In genomic region chr13:89600466-89600865, GRCm38 (mm10) we compare ENCODE assay signal across 21 mouse cellular contexts.
DNase-seq lines count a peak whose midpoint lies in the region; ATAC-seq and TF ChIP-seq lines count a peak whose summit lies in the region.
"Had no signal": no experiment of that assay in that cellular context is flagged by ENCODE, and none has a peak within 500 bp of the region (broad histone marks: within the 10 kb centered on the region; RNA-seq: fewer than 3 reads in every experiment).

No protein-coding gene starts in this region.

- no peak overlapping the region for H3K27ac ChIP-seq in hindbrain, postnatal 0 days
- H3K27ac ChIP-seq in hindbrain, embryonic 12.5 days, result no peak overlapping the region
- H3K27ac ChIP-seq in intestine, postnatal 0 days (ENCODE audit: low read depth, low read length), result no peak overlapping the region
- H3K27ac ChIP-seq: forebrain, embryonic 15.5 days; hindbrain, embryonic 10.5 days; macrophage; midbrain, embryonic 15.5 days; neural tube, embryonic 12.5 days; stomach, embryonic 15.5 days had no signal

- peak; percentile 22 for DNase-seq in hindbrain, postnatal 0 days (ENCODE audit: low spot score)
- peak; percentile 14 to 41 for DNase-seq in adrenal gland, postnatal 36 days
- DNase-seq in urinary bladder, postnatal 10 days (ENCODE audit: low spot score), result no peak
- no peak for DNase-seq in heart, adult 18-20 months
- DNase-seq: cerebellum, adult 2 months; cerebellum, postnatal 25 days; embryo, embryonic 11 days; gastrocnemius, postnatal 10 days; heart, adult 11 months; right cerebral cortex, postnatal 4 days; thymus, postnatal 25 days had no signal

- H3K4me1 ChIP-seq in hindbrain, postnatal 0 days (ENCODE audit: insufficient read depth, low read length), result no peaks in the 10 kb centered on the region
- no peaks in the 10 kb centered on the region for H3K4me1 ChIP-seq in hindbrain, embryonic 12.5 days
- H3K4me1 ChIP-seq in intestine, postnatal 0 days (replicated peaks; ENCODE audit: control insufficient read depth, insufficient read depth, low read length), result no peaks in the 10 kb centered on the region
- H3K4me1 ChIP-seq: forebrain, embryonic 15.5 days; heart, embryonic 12.5 days; hindbrain, embryonic 10.5 days; midbrain, embryonic 15.5 days; neural tube, embryonic 12.5 days; stomach, embryonic 15.5 days had no signal

- H3K9ac ChIP-seq in hindbrain, postnatal 0 days (replicated peaks; ENCODE audit: low read length), result no peak overlapping the region
- H3K9ac ChIP-seq in hindbrain, embryonic 12.5 days, result no peak overlapping the region
- no peak overlapping the region for H3K9ac ChIP-seq in intestine, postnatal 0 days (ENCODE audit: low read depth, low read length)
- H3K9ac ChIP-seq: forebrain, embryonic 15.5 days; heart, embryonic 12.5 days; midbrain, embryonic 15.5 days; neural tube, embryonic 12.5 days; stomach, embryonic 15.5 days had no signal

- H3K36me3 ChIP-seq in hindbrain, postnatal 0 days (ENCODE audit: insufficient read depth, low read length), result no peaks in the 10 kb centered on the region
- H3K36me3 ChIP-seq in hindbrain, embryonic 12.5 days, result no peaks in the 10 kb centered on the region
- H3K36me3 ChIP-seq in intestine, postnatal 0 days (ENCODE audit: control insufficient read depth, insufficient read depth), result no peaks in the 10 kb centered on the region
- H3K36me3 ChIP-seq: forebrain, embryonic 15.5 days; heart, embryonic 12.5 days; hindbrain, embryonic 10.5 days; midbrain, embryonic 15.5 days; neural tube, embryonic 12.5 days; stomach, embryonic 15.5 days had no signal

- no peaks in the 10 kb centered on the region for H3K9me3 ChIP-seq in hindbrain, postnatal 0 days (ENCODE audit: low read length)
- no peaks in the 10 kb centered on the region for H3K9me3 ChIP-seq in hindbrain, embryonic 12.5 days (replicated peaks)
- H3K9me3 ChIP-seq in intestine, postnatal 0 days (ENCODE audit: control insufficient read depth), result no peaks in the 10 kb centered on the region
- H3K9me3 ChIP-seq: forebrain, embryonic 15.5 days; heart, embryonic 12.5 days; hindbrain, embryonic 10.5 days; midbrain, embryonic 15.5 days; neural tube, embryonic 12.5 days; stomach, embryonic 15.5 days had no signal

- no peak overlapping the region for H3K4me2 ChIP-seq in hindbrain, postnatal 0 days (ENCODE audit: low read depth, low read length)
- no peak overlapping the region for H3K4me2 ChIP-seq in hindbrain, embryonic 12.5 days (replicated peaks)
- no peak overlapping the region for H3K4me2 ChIP-seq in intestine, postnatal 0 days (replicated peaks; ENCODE audit: low read depth)
- H3K4me2 ChIP-seq: forebrain, embryonic 15.5 days; heart, embryonic 12.5 days; midbrain, embryonic 15.5 days; neural tube, embryonic 12.5 days; stomach, embryonic 15.5 days had no signal

- no peak overlapping the region for H3K4me3 ChIP-seq in hindbrain, postnatal 0 days (ENCODE audit: low read length)
- no peak overlapping the region for H3K4me3 ChIP-seq in hindbrain, embryonic 12.5 days
- no peak overlapping the region for H3K4me3 ChIP-seq in intestine, postnatal 0 days (ENCODE audit: low read depth, low read length)
- H3K4me3 ChIP-seq: forebrain, embryonic 15.5 days; heart, embryonic 12.5 days; hindbrain, embryonic 10.5 days; midbrain, embryonic 15.5 days; neural tube, embryonic 12.5 days; stomach, embryonic 15.5 days had no signal

- no peak for TF ChIP-seq CTCF in hindbrain, postnatal 0 days (IDR thresholded peaks at IDR 0.05; ENCODE audit: low read depth)
- no peak for TF ChIP-seq CTCF in intestine, postnatal 0 days (IDR thresholded peaks at IDR 0.05; ENCODE audit: low read depth)

- H3K27me3 ChIP-seq in hindbrain, postnatal 0 days (ENCODE audit: insufficient read depth, low read length), result no peaks in the 10 kb centered on the region
- H3K27me3 ChIP-seq in hindbrain, embryonic 12.5 days, result no peaks in the 10 kb centered on the region
- no peaks in the 10 kb centered on the region for H3K27me3 ChIP-seq in intestine, postnatal 0 days (replicated peaks; ENCODE audit: control insufficient read depth, insufficient read depth, low read length)
- H3K27me3 ChIP-seq: forebrain, embryonic 15.5 days; heart, embryonic 12.5 days; midbrain, embryonic 15.5 days; neural tube, embryonic 12.5 days; stomach, embryonic 15.5 days had no signal

- no peak for ATAC-seq in hindbrain, postnatal 0 days
- ATAC-seq in hindbrain, embryonic 12.5 days (ENCODE audit: low FRiP score), result no peak
- peak; percentile 61 for ATAC-seq in CD4-positive, CD25-positive, alpha-beta regulatory T cell, adult 4 months
- ATAC-seq in intestine, postnatal 0 days, result peak; percentile 45; the same call in 1 of the 2 replicates
- ATAC-seq: forebrain, embryonic 15.5 days; midbrain, embryonic 15.5 days had no signal

- WGBS in hindbrain, postnatal 0 days, result 65% methylated on average over 7 of the region's 7 CpGs
- WGBS in hindbrain, embryonic 12.5 days, result 69% methylated on average over 7 of the region's 7 CpGs
- 45% methylated on average over 7 of the region's 7 CpGs for WGBS in intestine, postnatal 0 days

Comparison
In these comparisons a context has a peak if more than half of its experiments do, and no peak if none do; other contexts are left out.
1. ATAC-seq: peak in CD4-positive, CD25-positive, alpha-beta regulatory T cell, adult 4 months (single experiment) and intestine, postnatal 0 days (single experiment); none in hindbrain, postnatal 0 days (single experiment) and hindbrain, embryonic 12.5 days (single experiment).
2. DNase-seq: peak in hindbrain, postnatal 0 days (single experiment) and adrenal gland, postnatal 36 days (2 of 2); none in urinary bladder, postnatal 10 days (single experiment) and heart, adult 18-20 months (0 of 2).